Mouse (Mus musculus) cerebellum, postnatal 25 days (tissue): ENCODE measurements around the gene Tsen2.

ENCODE experiments used
- DNase-seq, 2 experiments: peaks; one replicate each; pipeline ENCODE4 v3.0.0; 2021; ENCODE audit warnings: mixed read lengths in 2 of 2

Tsen2 gene

GRCm38 (mm10) chr6:115601715-115602523, 57.5 kb downstream of the Tsen2 start, which contains the start of gene Mkrn2:
Gene Mkrn2, plus strand, starts transcription at chr6:115601902.
- DNase-seq: peak; percentile 89 to 92

GRCm38 (mm10) chr6:115606461-115606860, 62.0 kb downstream of the Tsen2 start:
- no peak for DNase-seq

- DNase-seq: no peak
These were observed 63.0 kb downstream of the Tsen2 start for GRCm38 (mm10) chr6:115607429-115607828.

GRCm38 (mm10) chr6:115609121-115609520, 64.7 kb downstream of the Tsen2 start:
- peak in 1 of 2 experiments; percentile 40 for DNase-seq

GRCm38 (mm10) chr6:115610301-115610700, 65.8 kb downstream of the Tsen2 start:
- DNase-seq: no peak

- DNase-seq: no peak
These were observed 69.3 kb downstream of the Tsen2 start for GRCm38 (mm10) chr6:115613793-115614192.

GRCm38 (mm10) chr6:115615983-115616382, 71.5 kb downstream of the Tsen2 start:
- DNase-seq: no peak

- DNase-seq: no peak
These were observed 75.4 kb downstream of the Tsen2 start for GRCm38 (mm10) chr6:115619818-115620217.

GRCm38 (mm10) chr6:115620942-115621341, 76.5 kb downstream of the Tsen2 start:
- DNase-seq: no peak

GRCm38 (mm10) chr6:115626121-115626520, 81.7 kb downstream of the Tsen2 start:
- DNase-seq: no peak
